Mouse (Mus musculus): ENCODE results near the gene Cited4.

The Cited4 gene

GRCm38 (mm10) chr4:120666358-120667024, at the start of gene Cited4:
Gene Cited4, plus strand, starts transcription at chr4:120666572.
- no peak for DNase-seq (ENCODE audit: low read depth, low spot score)

GRCm38 (mm10) chr4:120627728-120628127, 38.6 kb upstream of the Cited4 start:
- DNase-seq (ENCODE audit: low read depth, low spot score), result peak; percentile 72

- DNase-seq (ENCODE audit: low read depth, low spot score), result no peak
Measured at GRCm38 (mm10) chr4:120630218-120630931, 36.0 kb upstream of the Cited4 start.

- no peak for DNase-seq (ENCODE audit: low read depth, low spot score)
Measured at GRCm38 (mm10) chr4:120631828-120632227, 34.5 kb upstream of the Cited4 start.

- no peak for DNase-seq (ENCODE audit: low read depth, low spot score)
Measured at GRCm38 (mm10) chr4:120635351-120635750, 31.0 kb upstream of the Cited4 start.

- no peak for DNase-seq (ENCODE audit: low read depth, low spot score)
Measured at GRCm38 (mm10) chr4:120641946-120642345, 24.4 kb upstream of the Cited4 start.

- no peak for DNase-seq (ENCODE audit: low read depth, low spot score)
Measured at GRCm38 (mm10) chr4:120643899-120644298, 22.5 kb upstream of the Cited4 start.

- DNase-seq (ENCODE audit: low read depth, low spot score), result no peak
Measured at GRCm38 (mm10) chr4:120649369-120650207, 16.8 kb upstream of the Cited4 start.

GRCm38 (mm10) chr4:120650208-120650592, 16.2 kb upstream of the Cited4 start:
- no peak for DNase-seq (ENCODE audit: low read depth, low spot score)

GRCm38 (mm10) chr4:120655898-120656297, 10.5 kb upstream of the Cited4 start:
- DNase-seq (ENCODE audit: low read depth, low spot score), result no peak

GRCm38 (mm10) chr4:120660485-120660884, 5.9 kb upstream of the Cited4 start:
- no peak for DNase-seq (ENCODE audit: low read depth, low spot score)

- no peak for DNase-seq (ENCODE audit: low read depth, low spot score)
Measured at GRCm38 (mm10) chr4:120664601-120665000, 1.8 kb upstream of the Cited4 start.

GRCm38 (mm10) chr4:120665144-120665700, 1.1 kb upstream of the Cited4 start:
- DNase-seq (ENCODE audit: low read depth, low spot score), result no peak

- DNase-seq (ENCODE audit: low read depth, low spot score), result no peak
Measured at GRCm38 (mm10) chr4:120665782-120666181, 590 bp upstream of the Cited4 start.

GRCm38 (mm10) chr4:120667045-120667501, 701 bp downstream of the Cited4 start:
- DNase-seq (ENCODE audit: low read depth, low spot score), result no peak

- DNase-seq (ENCODE audit: low read depth, low spot score), result no peak
Measured at GRCm38 (mm10) chr4:120667555-120667954, 1.2 kb downstream of the Cited4 start.

GRCm38 (mm10) chr4:120668551-120668950, 2.2 kb downstream of the Cited4 start:
- DNase-seq (ENCODE audit: low read depth, low spot score), result no peak

- DNase-seq (ENCODE audit: low read depth, low spot score), result no peak
Measured at GRCm38 (mm10) chr4:120669585-120669984, 3.2 kb downstream of the Cited4 start.

- DNase-seq (ENCODE audit: low read depth, low spot score), result no peak
Measured at GRCm38 (mm10) chr4:120671046-120671445, 4.7 kb downstream of the Cited4 start.

- no peak for DNase-seq (ENCODE audit: low read depth, low spot score)
Measured at GRCm38 (mm10) chr4:120673606-120674005, 7.2 kb downstream of the Cited4 start.

GRCm38 (mm10) chr4:120674775-120675451, 8.5 kb downstream of the Cited4 start:
- no peak for DNase-seq (ENCODE audit: low read depth, low spot score)

Data from 3T3-L1 (cell line).